Mouse (Mus musculus): ENCODE results near the gene Arl13b.

Gene Arl13b

GRCm38 (mm10) chr16:62813790-62814189 is 33.0 kb downstream of the Arl13b start:
- no peak for DNase-seq

- DNase-seq, result no peak
Observed at GRCm38 (mm10) chr16:62810855-62811254, 36.0 kb downstream of the Arl13b start.

- DNase-seq, result no peak
Observed at GRCm38 (mm10) chr16:62807249-62807979, 39.4 kb downstream of the Arl13b start.

- DNase-seq, result no peak
Observed at GRCm38 (mm10) chr16:62804621-62805020, 42.2 kb downstream of the Arl13b start.

- no peak for DNase-seq
Observed at GRCm38 (mm10) chr16:62799839-62800238, 47.0 kb downstream of the Arl13b start.

- no peak for DNase-seq
Observed at GRCm38 (mm10) chr16:62799426-62799825, 47.4 kb downstream of the Arl13b start.

- DNase-seq, result no peak
Observed at GRCm38 (mm10) chr16:62798808-62799207, 48.0 kb downstream of the Arl13b start.

GRCm38 (mm10) chr16:62796608-62797007 is 50.2 kb downstream of the Arl13b start:
- no peak for DNase-seq

- DNase-seq, result peak; percentile 91
Observed at GRCm38 (mm10) chr16:62786621-62787331, 60.1 kb downstream of the Arl13b start, which contains the start of gene Nsun3. Gene Nsun3 (minus strand): TSS chr16:62786818.

- no peak for DNase-seq
Observed at GRCm38 (mm10) chr16:62782229-62782628, 64.6 kb downstream of the Arl13b start.

- DNase-seq, result no peak
Observed at GRCm38 (mm10) chr16:62778282-62778681, 68.6 kb downstream of the Arl13b start.

- no peak for DNase-seq
Observed at GRCm38 (mm10) chr16:62776034-62776433, 70.8 kb downstream of the Arl13b start.

- DNase-seq, result no peak
Observed at GRCm38 (mm10) chr16:62773462-62773861, 73.4 kb downstream of the Arl13b start.

GRCm38 (mm10) chr16:62758340-62758739 is 88.5 kb downstream of the Arl13b start:
- DNase-seq, result no peak

- DNase-seq, result no peak
Observed at GRCm38 (mm10) chr16:62755307-62755706, 91.5 kb downstream of the Arl13b start.

GRCm38 (mm10) chr16:62753597-62753996 is 93.2 kb downstream of the Arl13b start:
- DNase-seq, result no peak

GRCm38 (mm10) chr16:62753079-62753478 is 93.8 kb downstream of the Arl13b start:
- no peak for DNase-seq

GRCm38 (mm10) chr16:62745875-62746274 is 101.0 kb downstream of the Arl13b start:
- DNase-seq, result no peak
